Mouse (Mus musculus) MEL (cell line): ENCODE measurements around the gene Utp11. TPM values are rescaled to one million over a fixed set of nuclear protein-coding genes. Genes with fewer than 3 reads are reported as not detected.

Experiments used
- DNase-seq: peaks from one replicate; pipeline ENCODE4 v3.0.0; 2011; ENCODE audit warnings: low read depth, low spot score
- H3K27ac ChIP-seq: 2 replicates; pipeline ENCODE4 v1.5.1; 2012; ENCODE audit warnings: low read depth, mild to moderate bottlenecking, control low read depth, low read length, moderate library complexity; ENCODE audit not compliant: control insufficient read depth
- H3K27me3 ChIP-seq, 2 experiments: fragments of 150-350 bp in 1 of 2; sonication (generic) in 1 of 2; 2 replicates each; pipeline ENCODE4 v1.6.1; 2012; ENCODE audit warnings: low read length in 2 of 2, mild to moderate bottlenecking in 2 of 2, improper control_type of control experiment in 1 of 2, moderate library complexity in 1 of 2; ENCODE audit not compliant: insufficient read depth in 2 of 2, control insufficient read depth in 1 of 2
- H3K36me3 ChIP-seq, 2 experiments: 2 replicates each; pipeline ENCODE4 v1.6.1; 2012 to 2014; ENCODE audit warnings: low read length in 2 of 2, improper control_type of control experiment in 1 of 2, inconsistent platforms in 1 of 2, mild to moderate bottlenecking in 1 of 2; ENCODE audit not compliant: insufficient read depth in 2 of 2, control insufficient read depth in 1 of 2
- H3K4me1 ChIP-seq, 2 experiments: fragments of 150-350 bp in 1 of 2; sonication (generic) in 1 of 2; 2 replicates each; pipeline ENCODE4 v1.6.1; 2012; ENCODE audit warnings: low read length in 2 of 2, improper control_type of control experiment in 1 of 2, mild to moderate bottlenecking in 1 of 2; ENCODE audit not compliant: insufficient read depth in 2 of 2, control insufficient read depth in 1 of 2
- H3K4me3 ChIP-seq, 2 experiments: fragments of 150-350 bp in 1 of 2; sonication (generic) in 1 of 2; 2 replicates each; pipeline ENCODE4 v1.5.1; 2012; ENCODE audit warnings: low read depth in 2 of 2, low read length in 2 of 2, mild to moderate bottlenecking in 2 of 2, moderate library complexity in 2 of 2, control low read depth in 1 of 2, improper control_type of control experiment in 1 of 2; ENCODE audit not compliant: control insufficient read depth in 1 of 2, insufficient read depth in 1 of 2
- H3K79me2 ChIP-seq: 2 replicates; pipeline ENCODE4 v1.6.1; 2012; ENCODE audit warnings: mild to moderate bottlenecking, low read length, moderate library complexity; ENCODE audit not compliant: control insufficient read depth, poor library complexity, insufficient read depth
- H3K9ac ChIP-seq: 2 replicates; pipeline ENCODE4 v1.6.1; 2012; ENCODE audit warnings: low read depth, mild to moderate bottlenecking, control low read depth, low read length, moderate library complexity; ENCODE audit not compliant: control insufficient read depth, poor library complexity, severe bottlenecking
- H3K9me3 ChIP-seq: fragments of 150-350 bp; sonication (generic); replicated peaks from 2 replicates; pipeline ENCODE4 v1.6.1; 2012; ENCODE audit warnings: mild to moderate bottlenecking, low read length, improper control_type of control experiment, moderate library complexity; ENCODE audit not compliant: insufficient read depth
- BHLHE40 ChIP-seq: IDR thresholded peaks from 2 replicates; pipeline ENCODE4 v1.6.1; 2012; ENCODE audit warnings: low read depth, mild to moderate bottlenecking, inconsistent platforms, low read length, improper control_type of control experiment, borderline replicate concordance
- CHD2 ChIP-seq: IDR thresholded peaks from 2 replicates; pipeline ENCODE4 v1.6.1; 2011; ENCODE audit warnings: low read length, improper control_type of control experiment
- CTCF ChIP-seq, 3 experiments: IDR thresholded peaks in 2 of 3; conservative IDR thresholded peaks in 1 of 3; 2 replicates each; pipeline ENCODE4 v1.5.1; 2011 to 2012; ENCODE audit warnings: low read length in 3 of 3, low read depth in 2 of 3, mild to moderate bottlenecking in 2 of 3, improper control_type of control experiment in 1 of 3, inconsistent platforms in 1 of 3, mixed read lengths in 1 of 3, moderate library complexity in 1 of 3; ENCODE audit not compliant: control insufficient read depth in 1 of 3, insufficient read depth in 1 of 3, poor library complexity in 1 of 3, severe bottlenecking in 1 of 3
- ELF1 ChIP-seq: IDR thresholded peaks from 2 replicates; pipeline ENCODE4 v1.6.1; 2014; ENCODE audit warnings: low read depth, mild to moderate bottlenecking, inconsistent platforms, low read length, improper control_type of control experiment, moderate library complexity
- EP300 ChIP-seq, 2 experiments: IDR thresholded peaks; 2 replicates each; pipeline ENCODE4 v1.6.1; 2011; ENCODE audit warnings: improper control_type of control experiment in 2 of 2, low read length in 2 of 2, low read depth in 1 of 2, mild to moderate bottlenecking in 1 of 2
- ETS1 ChIP-seq: IDR thresholded peaks from 2 replicates; pipeline ENCODE4 v1.6.1; 2012; ENCODE audit warnings: low read depth, mild to moderate bottlenecking, inconsistent platforms, low read length, improper control_type of control experiment, moderate library complexity
- GABPA ChIP-seq: IDR thresholded peaks from 2 replicates; pipeline ENCODE4 v1.6.1; 2012; ENCODE audit warnings: low read depth, mild to moderate bottlenecking, inconsistent platforms, low read length, improper control_type of control experiment, moderate library complexity
- KAT2A ChIP-seq: conservative IDR thresholded peaks from 2 replicates; pipeline ENCODE4 v1.6.1; 2012; ENCODE audit warnings: low read depth, low read length, improper control_type of control experiment, inconsistent platforms
- MAX ChIP-seq: IDR thresholded peaks from 2 replicates; pipeline ENCODE4 v1.6.1; 2011; ENCODE audit warnings: low read length, improper control_type of control experiment
- MAZ ChIP-seq: IDR thresholded peaks from 2 replicates; pipeline ENCODE4 v1.6.1; 2012; ENCODE audit warnings: low read depth, mild to moderate bottlenecking, inconsistent platforms, low read length, improper control_type of control experiment
- MEF2A ChIP-seq: IDR thresholded peaks from 2 replicates; pipeline ENCODE4 v1.6.1; 2014; ENCODE audit warnings: low read depth, mild to moderate bottlenecking, inconsistent platforms, low read length, improper control_type of control experiment; ENCODE audit not compliant: poor library complexity, insufficient replicate concordance, severe bottlenecking; ENCODE audit errors: extremely low read depth
- MYB ChIP-seq: IDR thresholded peaks from 2 replicates; pipeline ENCODE4 v1.6.1; 2011; ENCODE audit warnings: mild to moderate bottlenecking, low read depth, low read length, improper control_type of control experiment
- NRF1 ChIP-seq: IDR thresholded peaks from 2 replicates; pipeline ENCODE4 v1.6.1; 2014; ENCODE audit warnings: low read depth, mild to moderate bottlenecking, inconsistent platforms, low read length, improper control_type of control experiment, moderate library complexity; ENCODE audit not compliant: poor library complexity, insufficient read depth, severe bottlenecking
- POLR2AphosphoS5 ChIP-seq: IDR thresholded peaks from 2 replicates; pipeline ENCODE4 v1.6.1; 2012; ENCODE audit warnings: low read depth, borderline replicate concordance, mild to moderate bottlenecking, inconsistent platforms, low read length, moderate library complexity, mixed read lengths
- RAD21 ChIP-seq: IDR thresholded peaks from 2 replicates; pipeline ENCODE4 v1.6.1; 2011; ENCODE audit warnings: mild to moderate bottlenecking, low read depth, low read length, improper control_type of control experiment
- RCOR1 ChIP-seq: IDR thresholded peaks from 2 replicates; pipeline ENCODE4 v1.6.1; 2012; ENCODE audit warnings: low read depth, mild to moderate bottlenecking, inconsistent platforms, low read length, improper control_type of control experiment
- SIN3A ChIP-seq: IDR thresholded peaks from 2 replicates; pipeline ENCODE4 v1.6.1; 2012; ENCODE audit warnings: low read length, improper control_type of control experiment, inconsistent platforms
- TAL1 ChIP-seq: IDR thresholded peaks from 2 replicates; pipeline ENCODE4 v1.6.1; 2012; ENCODE audit warnings: mild to moderate bottlenecking, inconsistent platforms, low read length, moderate library complexity, mixed read lengths
- TBP ChIP-seq: IDR thresholded peaks from 2 replicates; pipeline ENCODE4 v1.8.0; 2011; ENCODE audit warnings: low read depth, low read length, improper control_type of control experiment
- TCF12 ChIP-seq: IDR thresholded peaks from 2 replicates; pipeline ENCODE4 v1.6.1; 2014; ENCODE audit warnings: low read depth, mild to moderate bottlenecking, inconsistent platforms, low read length, improper control_type of control experiment, moderate library complexity
- USF1 ChIP-seq: IDR thresholded peaks from 2 replicates; pipeline ENCODE4 v1.6.1; 2014; ENCODE audit warnings: low read depth, mild to moderate bottlenecking, inconsistent platforms, low read length, improper control_type of control experiment, moderate library complexity
- polyA plus RNA-seq, 2 experiments: library from polyadenylated mRNA; stranded (reverse) in 1 of 2; unstranded in 1 of 2; fragments of >175 nt in 1 of 2; fragments of >200 nt in 1 of 2; gene quantifications; 2 replicates each; pipeline versions ENCODE4 v1.2.1 to v1.2.4; 2012; ENCODE audit warnings: low replicate concordance in 2 of 2, low read depth in 1 of 2; ENCODE audit not compliant: insufficient read length in 2 of 2, insufficient read depth in 1 of 2, missing spikeins in 1 of 2
- total RNA-seq: library from RNA; depleted of rRNA; stranded (reverse); fragments of 300-350 nt; gene quantifications from 2 replicates; pipeline ENCODE4 v1.2.3, GENCODE M21; 2012

The Utp11 gene
- total and polyA plus RNA-seq, 3 experiments, result 68.3 to 86.9 TPM; not detected in 1

- Histone ChIP-seq H3K27ac (no peak overlapping the region), H3K9me3 (no peaks in the 10 kb centered on the region), H3K4me1 (no peaks in the 10 kb centered on the region), H3K36me3 (no peaks in the 10 kb centered on the region), H3K27me3 (no peaks in the 10 kb centered on the region; a peak in 1 of 4 replicates), H3K9ac (no peak overlapping the region), H3K79me2 (no peaks in the 10 kb centered on the region), H3K4me3 (no peak overlapping the region)
- no peak for DNase-seq
- no peak for TF ChIP-seq TAL1
- no peak for TF ChIP-seq CHD2
- no peak for TF ChIP-seq TCF12
- no peak for TF ChIP-seq TBP
- no peak for TF ChIP-seq POLR2AphosphoS5
- no peak for TF ChIP-seq GABPA
- no peak for TF ChIP-seq KAT2A
Measured at GRCm38 (mm10) chr4:124652886-124653285, 40.5 kb downstream of the Utp11 start.

GRCm38 (mm10) chr4:124647909-124648308 is 45.5 kb downstream of the Utp11 start:
- Histone ChIP-seq H3K79me2 (no peaks in the 10 kb centered on the region), H3K36me3 (peaks cover 0 to 9% of the 10 kb centered on the region in 2 experiments; a peak in 2 of 4 replicates), H3K9me3 (no peaks in the 10 kb centered on the region), H3K4me3 (no peak overlapping the region), H3K27ac (no peak overlapping the region), H3K4me1 (peaks cover 0 to 13% of the 10 kb centered on the region in 2 experiments; a peak in 1 of 4 replicates), H3K9ac (no peak overlapping the region), H3K27me3 (no peaks in the 10 kb centered on the region)
- DNase-seq, result no peak
- TF ChIP-seq BHLHE40 (no peak), ELF1 (no peak), MAX (no peak), RAD21 (no peak), TAL1 (no peak)

DNA sequence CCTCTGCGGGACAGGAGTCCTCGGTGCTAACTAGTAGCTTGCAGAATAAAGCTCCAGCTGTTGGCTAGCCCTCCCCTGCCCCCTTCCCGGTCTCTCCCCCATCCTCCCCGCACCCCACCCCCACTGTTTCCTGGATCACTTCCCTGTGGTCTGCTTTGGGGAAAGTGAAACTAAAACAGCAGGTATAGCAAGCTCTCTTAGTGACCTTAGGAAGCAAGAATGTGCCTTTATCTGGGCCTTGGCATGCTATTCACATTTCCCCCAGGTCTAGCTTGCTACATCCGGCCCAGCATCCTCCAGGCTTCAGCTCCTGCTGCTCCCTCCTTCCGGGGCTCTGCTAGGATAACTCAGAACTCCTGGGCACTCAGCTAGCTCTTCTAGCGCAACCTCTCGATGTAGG is 46.8 kb downstream of the Utp11 start:
- TF ChIP-seq EP300 (IDR thresholded peaks at IDR 0.05; ENCODE audit: low read depth in 1 of 2, low read length in 2 of 2) (no peak), RCOR1 (no peak), TAL1 (no peak), MAZ (no peak), CTCF (IDR thresholded peaks at IDR 0.05 in 2 of 3, conservative IDR thresholded peaks at IDR 0.05 in 1 of 3; ENCODE audit: control insufficient read depth in 1 of 3, insufficient read depth in 1 of 3, low read depth in 2 of 3, low read length in 3 of 3, poor library complexity in 1 of 3, severe bottlenecking in 1 of 3) (no peak), SIN3A (no peak), NRF1 (no peak), MAX (no peak), MEF2A (no peak), ETS1 (no peak), USF1 (no peak), TBP (no peak), RAD21 (no peak), MYB (no peak), KAT2A (no peak)
- no peaks in the 10 kb centered on the region for H3K79me2 ChIP-seq
- no peaks in the 10 kb centered on the region for H3K9me3 ChIP-seq
- peaks cover 0 to 13% of the 10 kb centered on the region in 2 experiments; a peak in 1 of 4 replicates for H3K4me1 ChIP-seq
- H3K27ac ChIP-seq, result no peak overlapping the region
- H3K27me3 ChIP-seq, result no peaks in the 10 kb centered on the region
- H3K9ac ChIP-seq, result no peak overlapping the region
- peaks cover 0 to 9% of the 10 kb centered on the region in 2 experiments; a peak in 2 of 4 replicates for H3K36me3 ChIP-seq
- H3K4me3 ChIP-seq, result no peak overlapping the region
- DNase-seq, result no peak
